Mouse (Mus musculus): ENCODE data around the gene Dmkn. TPM values are rescaled to one million over a fixed set of nuclear protein-coding genes. Genes with fewer than 3 reads are reported as not detected.
"Not testable (repeated sequence)": the region's sequence is repeated elsewhere in the genome, so short reads cannot be mapped to it uniquely, and the experiment has no call there.

Gene Dmkn
- polyA plus RNA-seq, 1 experiment from 2014 or later = not detected

GRCm38 (mm10) chr7:30820131-30820530 is 56.6 kb downstream of the Dmkn start:
- Histone ChIP-seq H3K4me2 (no peak overlapping the region), H3K4me3 (ENCODE audit: low read depth, low read length) (no peak overlapping the region), H3K27me3 (replicated peaks; ENCODE audit: control insufficient read depth, insufficient read depth, low read length) (no peaks in the 10 kb centered on the region; the same call in 1 of the 2 replicates), H3K4me1 (replicated peaks; ENCODE audit: control insufficient read depth, insufficient read depth, low read length) (peaks cover 5% of the 10 kb centered on the region; the same call in 1 of the 2 replicates), H3K9ac (ENCODE audit: low read depth, low read length) (no peak overlapping the region), H3K9me3 (ENCODE audit: control insufficient read depth, low read length) (no peaks in the 10 kb centered on the region), H3K36me3 (ENCODE audit: control insufficient read depth, insufficient read depth, low read length) (no peaks in the 10 kb centered on the region), H3K27ac (ENCODE audit: low read depth, low read length) (no peak overlapping the region)
- ATAC-seq (replicated peaks; ENCODE audit: low FRiP score) (0 out of 2 replicates have a peak, but pooled peaks have one; percentile 20), DNase-seq (ENCODE audit: low spot score) (no peak)
- 54% methylated on average over 6 of the region's 6 CpGs for WGBS

- H3K27me3 ChIP-seq (replicated peaks; ENCODE audit: control insufficient read depth, insufficient read depth, low read length) = no peaks in the 10 kb centered on the region; the same call in 1 of the 2 replicates
- no peak for DNase-seq (ENCODE audit: low spot score)
- no peak overlapping the region for H3K4me3 ChIP-seq (ENCODE audit: low read depth, low read length)
- 50% methylated on average over 7 of the region's 7 CpGs for WGBS
- no peak overlapping the region for H3K4me2 ChIP-seq
- H3K4me1 ChIP-seq (replicated peaks; ENCODE audit: control insufficient read depth, insufficient read depth, low read length) = peaks cover 5% of the 10 kb centered on the region; the same call in 1 of the 2 replicates
- H3K9me3 ChIP-seq (ENCODE audit: control insufficient read depth, low read length) = no peaks in the 10 kb centered on the region
- no peak for ATAC-seq (replicated peaks; ENCODE audit: low FRiP score)
- H3K9ac ChIP-seq (ENCODE audit: low read depth, low read length) = no peak overlapping the region
- H3K27ac ChIP-seq (ENCODE audit: low read depth, low read length) = no peak overlapping the region
- no peaks in the 10 kb centered on the region for H3K36me3 ChIP-seq (ENCODE audit: control insufficient read depth, insufficient read depth, low read length)
Observed at GRCm38 (mm10) chr7:30820854-30821445, 57.4 kb downstream of the Dmkn start.

- WGBS = 51% methylated on average over 5 of the region's 5 CpGs
- Histone ChIP-seq H3K9me3 (ENCODE audit: control insufficient read depth, low read length) (no peaks in the 10 kb centered on the region), H3K4me3 (ENCODE audit: low read depth, low read length) (no peak overlapping the region), H3K36me3 (ENCODE audit: control insufficient read depth, insufficient read depth, low read length) (no peaks in the 10 kb centered on the region), H3K9ac (ENCODE audit: low read depth, low read length) (no peak overlapping the region), H3K4me2 (no peak overlapping the region), H3K4me1 (replicated peaks; ENCODE audit: control insufficient read depth, insufficient read depth, low read length) (peaks cover 5% of the 10 kb centered on the region; the same call in 1 of the 2 replicates), H3K27me3 (replicated peaks; ENCODE audit: control insufficient read depth, insufficient read depth, low read length) (no peaks in the 10 kb centered on the region; the same call in 1 of the 2 replicates), H3K27ac (ENCODE audit: low read depth, low read length) (no peak overlapping the region)
- DNase-seq (ENCODE audit: low spot score) = no peak
- no peak for ATAC-seq (replicated peaks; ENCODE audit: low FRiP score)
Observed at GRCm38 (mm10) chr7:30821532-30821931, 58.0 kb downstream of the Dmkn start.

GRCm38 (mm10) chr7:30823675-30824074 is 60.1 kb downstream of the Dmkn start, which contains the start of gene Ffar2:
Ffar2 (minus strand) TSS chr7:30823775.
- Histone ChIP-seq H3K27me3 (replicated peaks; ENCODE audit: control insufficient read depth, insufficient read depth, low read length) (no peaks in the 10 kb centered on the region; the same call in 1 of the 2 replicates), H3K27ac (ENCODE audit: low read depth, low read length) (no peak within 1 kb of the TSS), H3K36me3 (ENCODE audit: control insufficient read depth, insufficient read depth, low read length) (no peaks in the 10 kb centered on the region), H3K9ac (ENCODE audit: low read depth, low read length) (no peak within 1 kb of the TSS), H3K4me2 (no peak within 1 kb of the TSS), H3K4me1 (replicated peaks; ENCODE audit: control insufficient read depth, insufficient read depth, low read length) (peaks cover 5% of the 10 kb centered on the region; the same call in 1 of the 2 replicates), H3K4me3 (ENCODE audit: low read depth, low read length) (no peak within 1 kb of the TSS), H3K9me3 (ENCODE audit: control insufficient read depth, low read length) (no peaks in the 10 kb centered on the region)
- WGBS = 90% methylated on average over 18 of the region's 18 CpGs
- DNase-seq (ENCODE audit: low spot score) (no peak), ATAC-seq (replicated peaks; ENCODE audit: low FRiP score) (no peak)

GRCm38 (mm10) chr7:30824306-30824705 is 60.8 kb downstream of the Dmkn start:
- no peaks in the 10 kb centered on the region; the same call in 1 of the 2 replicates for H3K27me3 ChIP-seq (replicated peaks; ENCODE audit: control insufficient read depth, insufficient read depth, low read length)
- no peak overlapping the region for H3K27ac ChIP-seq (ENCODE audit: low read depth, low read length)
- no peak overlapping the region for H3K9ac ChIP-seq (ENCODE audit: low read depth, low read length)
- no peak overlapping the region for H3K4me2 ChIP-seq
- no peak for DNase-seq (ENCODE audit: low spot score)
- no peak overlapping the region for H3K4me3 ChIP-seq (ENCODE audit: low read depth, low read length)
- no peaks in the 10 kb centered on the region for H3K9me3 ChIP-seq (ENCODE audit: control insufficient read depth, low read length)
- ATAC-seq (replicated peaks; ENCODE audit: low FRiP score) = no peak
- WGBS = 81% methylated on average over 3 of the region's 3 CpGs
- peaks cover 5% of the 10 kb centered on the region; the same call in 1 of the 2 replicates for H3K4me1 ChIP-seq (replicated peaks; ENCODE audit: control insufficient read depth, insufficient read depth, low read length)
- no peaks in the 10 kb centered on the region for H3K36me3 ChIP-seq (ENCODE audit: control insufficient read depth, insufficient read depth, low read length)

GRCm38 (mm10) chr7:30826660-30827059 is 63.1 kb downstream of the Dmkn start:
- Histone ChIP-seq H3K4me2 (no peak overlapping the region), H3K27ac (ENCODE audit: low read depth, low read length) (no peak overlapping the region), H3K9ac (ENCODE audit: low read depth, low read length) (no peak overlapping the region), H3K9me3 (ENCODE audit: control insufficient read depth, low read length) (no peaks in the 10 kb centered on the region), H3K4me1 (replicated peaks; ENCODE audit: control insufficient read depth, insufficient read depth, low read length) (no peaks in the 10 kb centered on the region), H3K4me3 (ENCODE audit: low read depth, low read length) (no peak overlapping the region), H3K27me3 (replicated peaks; ENCODE audit: control insufficient read depth, insufficient read depth, low read length) (no peaks in the 10 kb centered on the region), H3K36me3 (ENCODE audit: control insufficient read depth, insufficient read depth, low read length) (no peaks in the 10 kb centered on the region)
- 77% methylated on average over 10 of the region's 10 CpGs for WGBS
- no peak for ATAC-seq (replicated peaks; ENCODE audit: low FRiP score)
- DNase-seq (ENCODE audit: low spot score) = no peak

GRCm38 (mm10) chr7:30828871-30829270 is 65.3 kb downstream of the Dmkn start:
- not testable (repeated sequence) for H3K4me1 ChIP-seq (replicated peaks; ENCODE audit: control insufficient read depth, insufficient read depth, low read length); H3K9ac ChIP-seq (ENCODE audit: low read depth, low read length); DNase-seq (ENCODE audit: low spot score); H3K4me2 ChIP-seq; H3K27ac ChIP-seq (ENCODE audit: low read depth, low read length); H3K4me3 ChIP-seq (ENCODE audit: low read depth, low read length); H3K9me3 ChIP-seq (ENCODE audit: control insufficient read depth, low read length); H3K36me3 ChIP-seq (ENCODE audit: control insufficient read depth, insufficient read depth, low read length); H3K27me3 ChIP-seq (replicated peaks; ENCODE audit: control insufficient read depth, insufficient read depth, low read length); ATAC-seq (replicated peaks; ENCODE audit: low FRiP score)

GRCm38 (mm10) chr7:30829428-30829827 is 65.9 kb downstream of the Dmkn start:
- Histone ChIP-seq H3K4me1 (replicated peaks; ENCODE audit: control insufficient read depth, insufficient read depth, low read length) (no peaks in the 10 kb centered on the region), H3K36me3 (ENCODE audit: control insufficient read depth, insufficient read depth, low read length) (no peaks in the 10 kb centered on the region), H3K27ac (ENCODE audit: low read depth, low read length) (no peak overlapping the region), H3K4me3 (ENCODE audit: low read depth, low read length) (no peak overlapping the region), H3K9ac (ENCODE audit: low read depth, low read length) (no peak overlapping the region), H3K9me3 (ENCODE audit: control insufficient read depth, low read length) (no peaks in the 10 kb centered on the region), H3K4me2 (no peak overlapping the region), H3K27me3 (replicated peaks; ENCODE audit: control insufficient read depth, insufficient read depth, low read length) (no peaks in the 10 kb centered on the region)
- WGBS = 50% methylated on average over 3 of the region's 3 CpGs
- no peak for DNase-seq (ENCODE audit: low spot score)
- no peak for ATAC-seq (replicated peaks; ENCODE audit: low FRiP score)

Data from liver, embryonic 11.5 days (tissue).